Mouse (Mus musculus) CH12.LX (cell line): ENCODE measurements around the gene Mansc1. TPM values are rescaled to one million over a fixed set of nuclear protein-coding genes. Genes with fewer than 3 reads are reported as not detected.

ENCODE experiments used
- DNase-seq: peaks from one replicate; pipeline ENCODE4 v3.0.0-alpha.2; 2013; ENCODE audit errors: extremely low read depth
- H3K27ac ChIP-seq: 2 replicates; pipeline ENCODE4 v1.5.1; 2012; ENCODE audit warnings: low read depth, mild to moderate bottlenecking, control low read depth, moderate library complexity; ENCODE audit not compliant: insufficient read depth
- H3K27me3 ChIP-seq: replicated peaks from 2 replicates; pipeline ENCODE3; 2012; ENCODE audit warnings: inconsistent platforms
- H3K36me3 ChIP-seq, 2 experiments: replicated peaks in 1 of 2; 2 replicates each; pipeline versions ENCODE3 to v1.6.1; 2012; ENCODE audit warnings: inconsistent platforms in 1 of 2, low read length in 1 of 2, mild to moderate bottlenecking in 1 of 2, mixed read lengths in 1 of 2, moderate library complexity in 1 of 2; ENCODE audit not compliant: control insufficient read depth in 1 of 2, insufficient read depth in 1 of 2
- H3K4me1 ChIP-seq, 2 experiments: 2 replicates each; pipeline ENCODE4 v1.6.1; 2012; ENCODE audit warnings: inconsistent platforms in 1 of 2, moderate library complexity in 1 of 2; ENCODE audit not compliant: insufficient read depth in 2 of 2, control insufficient read depth in 1 of 2
- H3K4me2 ChIP-seq: 2 replicates; pipeline ENCODE4 v1.6.1; 2012; ENCODE audit warnings: low read depth, mild to moderate bottlenecking, control low read depth; ENCODE audit not compliant: poor library complexity, insufficient read depth, severe bottlenecking
- H3K4me3 ChIP-seq, 3 experiments: fragments of 150-350 bp in 1 of 3; sonication (generic) in 1 of 3; replicated peaks in 1 of 3; 2 replicates each; pipeline versions ENCODE3 to v1.5.1; 2011 to 2012; ENCODE audit warnings: low read depth in 2 of 3, low read length in 2 of 3, mild to moderate bottlenecking in 2 of 3, moderate library complexity in 2 of 3, control low read depth in 1 of 3, improper control_type of control experiment in 1 of 3, inconsistent platforms in 1 of 3, mixed read lengths in 1 of 3; ENCODE audit not compliant: poor library complexity in 1 of 3
- H3K79me2 ChIP-seq: replicated peaks from 2 replicates; pipeline ENCODE4 v1.6.1; 2012; ENCODE audit warnings: mild to moderate bottlenecking, moderate library complexity; ENCODE audit not compliant: control insufficient read depth, poor library complexity, insufficient read depth, severe bottlenecking; ENCODE audit errors: extremely low read depth
- H3K9ac ChIP-seq: 2 replicates; pipeline ENCODE4 v1.6.1; 2012; ENCODE audit warnings: low read depth, mild to moderate bottlenecking, control low read depth, moderate library complexity; ENCODE audit not compliant: insufficient read depth
- H3K9me3 ChIP-seq: replicated peaks from 2 replicates; pipeline ENCODE3; 2012; ENCODE audit warnings: low read length, inconsistent platforms, mixed read lengths
- BHLHE40 ChIP-seq: IDR thresholded peaks from 2 replicates; pipeline ENCODE4 v1.6.1; 2011; ENCODE audit warnings: mild to moderate bottlenecking, low read depth, low read length, improper control_type of control experiment
- CHD1 ChIP-seq: IDR thresholded peaks from 2 replicates; pipeline ENCODE4 v1.6.1; 2012; ENCODE audit warnings: low read depth, low read length, improper control_type of control experiment, inconsistent platforms
- CHD2 ChIP-seq: IDR thresholded peaks from 2 replicates; pipeline ENCODE4 v1.6.1; 2011; ENCODE audit warnings: low read length, improper control_type of control experiment
- CTCF ChIP-seq, 2 experiments: IDR thresholded peaks in 1 of 2; conservative IDR thresholded peaks in 1 of 2; 2 replicates each; pipeline ENCODE4 v1.5.1; 2011 to 2012; ENCODE audit warnings: low read depth in 2 of 2, low read length in 2 of 2, improper control_type of control experiment in 1 of 2, inconsistent platforms in 1 of 2, mild to moderate bottlenecking in 1 of 2, moderate library complexity in 1 of 2
- E2F4 ChIP-seq: IDR thresholded peaks from 2 replicates; pipeline ENCODE4 v1.6.1; 2011; ENCODE audit warnings: low read depth, low read length, improper control_type of control experiment; ENCODE audit not compliant: insufficient replicate concordance
- ELF1 ChIP-seq: IDR thresholded peaks from 2 replicates; pipeline ENCODE4 v1.6.1; 2014; ENCODE audit warnings: low read depth, mild to moderate bottlenecking, inconsistent platforms, low read length, improper control_type of control experiment
- ETS1 ChIP-seq: conservative IDR thresholded peaks from 2 replicates; pipeline ENCODE4 v1.6.1; 2012; ENCODE audit warnings: low read depth, mild to moderate bottlenecking, inconsistent platforms, low read length, improper control_type of control experiment, moderate library complexity
- GABPA ChIP-seq: IDR thresholded peaks from 2 replicates; pipeline ENCODE4 v1.6.1; 2012; ENCODE audit warnings: low read depth, low read length, improper control_type of control experiment, inconsistent platforms; ENCODE audit not compliant: insufficient replicate concordance
- HCFC1 ChIP-seq: IDR thresholded peaks from 2 replicates; pipeline ENCODE4 v1.6.1; 2012; ENCODE audit warnings: low read depth, mild to moderate bottlenecking, inconsistent platforms, low read length, improper control_type of control experiment
- IRF4 ChIP-seq: IDR thresholded peaks from 2 replicates; pipeline ENCODE4 v1.6.1; 2014; ENCODE audit warnings: low read depth, mild to moderate bottlenecking, inconsistent platforms, low read length, improper control_type of control experiment
- JUN ChIP-seq: IDR thresholded peaks from 2 replicates; pipeline ENCODE4 v1.6.1; 2011; ENCODE audit warnings: low read depth, mild to moderate bottlenecking, low read length, improper control_type of control experiment, moderate library complexity; ENCODE audit not compliant: insufficient read depth
- MAFK ChIP-seq: IDR thresholded peaks from 2 replicates; pipeline ENCODE4 v1.6.1; 2011; ENCODE audit warnings: low read length, improper control_type of control experiment; ENCODE audit not compliant: insufficient replicate concordance
- MAX ChIP-seq: IDR thresholded peaks from 2 replicates; pipeline ENCODE4 v1.6.1; 2011; ENCODE audit warnings: low read length, improper control_type of control experiment
- MAZ ChIP-seq: IDR thresholded peaks from 2 replicates; pipeline ENCODE4 v1.6.1; 2012; ENCODE audit warnings: low read depth, mild to moderate bottlenecking, inconsistent platforms, low read length, improper control_type of control experiment, moderate library complexity
- MEF2A ChIP-seq: IDR thresholded peaks from 2 replicates; pipeline ENCODE4 v1.6.1; 2014; ENCODE audit warnings: low read depth, mild to moderate bottlenecking, inconsistent platforms, low read length, improper control_type of control experiment, borderline replicate concordance
- MXI1 ChIP-seq: IDR thresholded peaks from 2 replicates; pipeline ENCODE4 v1.6.1; 2011; ENCODE audit warnings: mild to moderate bottlenecking, low read depth, low read length, improper control_type of control experiment
- MYC ChIP-seq: IDR thresholded peaks from 2 replicates; pipeline ENCODE4 v1.6.1; 2011; ENCODE audit warnings: low read depth, mild to moderate bottlenecking, improper control_type of control experiment, low read length
- NELFE ChIP-seq: IDR thresholded peaks from 2 replicates; pipeline ENCODE4 v1.6.1; 2011; ENCODE audit warnings: low read depth, low read length, improper control_type of control experiment
- NRF1 ChIP-seq: IDR thresholded peaks from 2 replicates; pipeline ENCODE4 v1.6.1; 2014; ENCODE audit warnings: low read depth, mild to moderate bottlenecking, inconsistent platforms, low read length, improper control_type of control experiment, moderate library complexity
- POLR2AphosphoS2 ChIP-seq: IDR thresholded peaks from 2 replicates; pipeline ENCODE4 v1.6.1; 2011; ENCODE audit warnings: low read depth, low read length, improper control_type of control experiment
- RCOR1 ChIP-seq: conservative IDR thresholded peaks from 2 replicates; pipeline ENCODE4 v1.6.1; 2012; ENCODE audit warnings: low read depth, mild to moderate bottlenecking, inconsistent platforms, low read length, improper control_type of control experiment
- SMC3 ChIP-seq: IDR thresholded peaks from 2 replicates; pipeline ENCODE4 v1.6.1; 2011; ENCODE audit warnings: low read depth, low read length, improper control_type of control experiment
- TBP ChIP-seq: conservative IDR thresholded peaks from 2 replicates; pipeline ENCODE4 v1.6.1; 2011; ENCODE audit warnings: low read depth, low read length, improper control_type of control experiment
- TCF12 ChIP-seq: IDR thresholded peaks from 2 replicates; pipeline ENCODE4 v1.6.1; 2014; ENCODE audit warnings: low read depth, mild to moderate bottlenecking, inconsistent platforms, low read length, improper control_type of control experiment
- USF1 ChIP-seq: IDR thresholded peaks from 2 replicates; pipeline ENCODE4 v1.6.1; 2014; ENCODE audit warnings: low read depth, mild to moderate bottlenecking, inconsistent platforms, low read length, improper control_type of control experiment
- USF2 ChIP-seq: conservative IDR thresholded peaks from 2 replicates; pipeline ENCODE4 v1.6.1; 2011; ENCODE audit warnings: low read depth, low read length, improper control_type of control experiment
- ZKSCAN1 ChIP-seq: IDR thresholded peaks from 2 replicates; pipeline ENCODE4 v1.6.1; 2012; ENCODE audit warnings: low read depth, inconsistent platforms, low read length, improper control_type of control experiment, borderline replicate concordance
- ZMIZ1 ChIP-seq: IDR thresholded peaks from 2 replicates; pipeline ENCODE4 v1.6.1; 2012; ENCODE audit warnings: low read depth, mild to moderate bottlenecking, inconsistent platforms, low read length, improper control_type of control experiment
- ZNF384 ChIP-seq: IDR thresholded peaks from 2 replicates; pipeline ENCODE4 v1.6.1; 2012; ENCODE audit warnings: low read depth, low read length, improper control_type of control experiment, inconsistent platforms
- dilution Hi-C: fragments of 300-500 bp; cut with MboI; formaldehyde crosslinking; loops from 2 replicates; pipeline ENCODE4 v1.14.3; 2020; ENCODE audit warnings: low sequenced_read_pairs; ENCODE audit not compliant: extremely low pct_unique_long_range_greater_than_20kb, extremely low pct_ligation_motif_present
- in situ Hi-C: fragments of 300-500 bp; cut with MboI; formaldehyde crosslinking; loops from 3 replicates; pipeline ENCODE4 v1.14.3; 2019; ENCODE audit warnings: low sequenced_read_pairs, low pct_ligation_motif_present, low pct_unique_long_range_greater_than_20kb, mixed read lengths
- polyA plus RNA-seq: library from polyadenylated mRNA; unstranded; fragments of >175 nt; gene quantifications from 2 replicates; pipeline ENCODE4 v1.2.1, GENCODE M21; 2012; ENCODE audit warnings: low read depth; ENCODE audit not compliant: insufficient read length
- total RNA-seq, 2 experiments: library from RNA; depleted of rRNA; stranded (reverse); fragments of 300-350 nt in 1 of 2; fragments of >200 nt in 1 of 2; gene quantifications; 2 replicates each; pipeline ENCODE4 v1.2.3; 2012 to 2014

Gene Mansc1
- total and polyA plus RNA-seq, 3 experiments = not detected

DNA sequence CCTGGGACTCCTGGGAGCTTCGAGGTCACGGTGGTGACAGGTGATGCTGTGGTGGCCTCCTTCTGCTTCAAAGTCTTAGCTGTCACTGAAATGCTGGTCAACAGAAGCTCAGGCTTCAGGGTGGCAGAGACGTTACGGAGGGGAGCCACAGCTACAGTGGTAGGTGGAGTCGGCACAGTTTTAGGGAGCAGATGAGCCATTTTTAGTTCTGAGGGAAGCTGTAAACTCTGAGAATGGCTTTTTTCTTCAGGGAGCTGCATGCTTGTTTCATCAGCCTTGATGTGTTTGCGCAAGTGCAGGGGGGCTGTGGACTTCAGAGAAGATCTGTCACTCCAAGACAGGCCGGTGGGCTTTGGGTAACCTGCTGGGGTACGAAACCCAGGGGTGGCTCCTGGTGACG is 21.9 kb downstream of the Mansc1 start:
- dilution Hi-C loops = no loop called here
- in situ Hi-C loops = loop anchor here (25.0 kb wide), 1 partner anchor 648 kb away; no protein-coding TSS in a partner anchor
- no peak overlapping the region for H3K9ac ChIP-seq
- H3K27me3 ChIP-seq = no peaks in the 10 kb centered on the region
- H3K4me2 ChIP-seq = no peak overlapping the region
- H3K79me2 ChIP-seq = no peaks in the 10 kb centered on the region
- H3K9me3 ChIP-seq = no peaks in the 10 kb centered on the region
- H3K4me3 ChIP-seq = no peak overlapping the region
- H3K36me3 ChIP-seq = no peaks in the 10 kb centered on the region
- TF ChIP-seq SMC3 (no peak), USF1 (no peak), RCOR1 (no peak), POLR2AphosphoS2 (no peak), CTCF (conservative IDR thresholded peaks at IDR 0.05 in 1 of 2, IDR thresholded peaks at IDR 0.05 in 1 of 2; ENCODE audit: low read depth in 2 of 2, low read length in 2 of 2) (no peak), MXI1 (no peak), ELF1 (no peak), ZKSCAN1 (no peak), GABPA (no peak), NRF1 (no peak), ETS1 (no peak), CHD1 (no peak)
- H3K27ac ChIP-seq = no peak overlapping the region
- H3K4me1 ChIP-seq = peaks cover 0 to 17% of the 10 kb centered on the region in 2 experiments; a peak in 3 of 4 replicates
- DNase-seq = no peak

DNA sequence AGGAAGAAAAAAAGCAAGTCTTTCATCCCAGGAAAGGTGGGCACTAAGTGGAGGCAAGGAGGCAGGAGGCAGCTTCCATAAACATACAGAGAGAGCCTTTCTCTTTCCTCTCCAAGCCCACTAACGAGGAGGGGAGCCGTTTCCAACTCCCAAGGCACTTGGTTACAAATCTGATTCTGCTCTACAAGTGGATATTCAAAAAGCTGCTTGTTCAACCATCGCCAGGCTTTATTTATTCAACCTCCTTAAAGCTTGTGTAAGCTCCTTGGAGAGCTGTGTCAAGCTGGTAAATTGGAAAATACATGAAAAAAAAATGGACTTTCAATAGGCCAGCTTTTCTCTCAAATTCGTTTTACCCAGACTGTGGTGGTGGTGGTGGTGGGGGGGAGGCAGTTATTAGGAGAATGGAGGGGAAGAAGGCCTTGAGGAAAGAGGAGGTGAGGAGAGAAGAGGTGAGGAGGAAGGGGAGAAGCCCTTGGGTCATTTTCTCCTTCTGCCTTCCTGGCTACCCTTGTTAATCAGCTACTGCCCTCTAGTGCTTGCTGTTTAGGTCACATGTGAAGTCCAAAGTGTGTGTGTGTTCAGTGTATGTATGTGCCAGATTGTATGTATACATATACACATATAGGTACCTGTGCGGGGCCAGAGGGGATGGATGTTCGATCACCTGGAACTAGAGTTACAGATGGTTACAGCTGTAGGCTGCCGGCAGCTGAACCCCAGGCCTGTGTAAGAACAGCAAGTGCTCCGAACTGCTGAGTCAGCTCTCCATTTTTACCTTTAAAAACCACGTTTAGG is 25.1 kb downstream of the Mansc1 start:
- no peak overlapping the region; the same call in 1 of the 2 replicates for H3K4me2 ChIP-seq
- H3K4me1 ChIP-seq = peaks cover 0 to 17% of the 10 kb centered on the region in 2 experiments; a peak in 3 of 4 replicates
- no peak overlapping the region for H3K9ac ChIP-seq
- no peaks in the 10 kb centered on the region for H3K9me3 ChIP-seq
- in situ Hi-C loops (loop anchor here (25.0 kb wide), 1 partner anchor 645 kb away; no protein-coding TSS in a partner anchor), dilution Hi-C loops (no loop called here)
- H3K4me3 ChIP-seq = no peak overlapping the region
- no peaks in the 10 kb centered on the region for H3K27me3 ChIP-seq
- H3K79me2 ChIP-seq = no peaks in the 10 kb centered on the region
- DNase-seq = peak; percentile 61
- no peaks in the 10 kb centered on the region for H3K36me3 ChIP-seq
- H3K27ac ChIP-seq = no peak overlapping the region
- no peak for TF ChIP-seq ZNF384
- no peak for TF ChIP-seq IRF4
- no peak for TF ChIP-seq MEF2A
- TF ChIP-seq GABPA = no peak
- peak; percentile 67; the same call in 1 of the 2 replicates for TF ChIP-seq MYC
- TF ChIP-seq JUN = no peak
- TF ChIP-seq USF2 = no peak; the same call in 1 of the 2 replicates
- 0 out of 2 replicates have a peak, but pooled peaks have one; percentile 16 for TF ChIP-seq TBP
- TF ChIP-seq ZMIZ1 = no peak
- TF ChIP-seq E2F4 = no peak
- TF ChIP-seq BHLHE40 = no peak
- no peak for TF ChIP-seq TCF12
- TF ChIP-seq HCFC1 = no peak
- TF ChIP-seq MAFK = peak; percentile 96
- TF ChIP-seq CHD2 = no peak
- TF ChIP-seq MXI1 = no peak
- 0 out of 2 replicates have a peak, but pooled peaks have one; percentile 44 for TF ChIP-seq MAX
- TF ChIP-seq NELFE = no peak
- TF ChIP-seq POLR2AphosphoS2 = no peak
- no peak for TF ChIP-seq ELF1
- TF ChIP-seq RCOR1 = no peak
- TF ChIP-seq SMC3 = peak; percentile 80
- TF ChIP-seq MAZ = no peak
- no peak for TF ChIP-seq NRF1
- no peak for TF ChIP-seq CHD1
